Mouse (Mus musculus) intestine, embryonic 16.5 days (tissue): Measurements from ENCODE around the gene Sdccag8. TPM values are rescaled to one million over a fixed set of nuclear protein-coding genes. Genes with fewer than 3 reads are reported as not detected.

Experiments
- ATAC-seq: fragments of 200-750 bp; cut with Nextera tagmentation; 2 replicates; pipeline ENCODE4 v1.8.0; 2017; ENCODE audit warnings: moderate TSS enrichment, moderate library complexity
- H3K27ac ChIP-seq: fragments of 300-500 bp; sonication (generic); 2 replicates; pipeline ENCODE4 v1.5.1; 2014; ENCODE audit warnings: mild to moderate bottlenecking, low read length
- H3K27me3 ChIP-seq: fragments of 300-500 bp; sonication (generic); replicated peaks from 2 replicates; pipeline ENCODE4 v1.6.1; 2014; ENCODE audit warnings: low read length, control low read depth, mixed read lengths; ENCODE audit not compliant: control insufficient read depth, insufficient read depth
- H3K36me3 ChIP-seq: fragments of 300-500 bp; sonication (generic); 2 replicates; pipeline ENCODE4 v1.6.1; 2014; ENCODE audit warnings: low read length, control low read depth; ENCODE audit not compliant: control insufficient read depth, insufficient read depth
- H3K4me1 ChIP-seq: fragments of 300-500 bp; sonication (generic); 2 replicates; pipeline ENCODE4 v1.6.1; 2014; ENCODE audit warnings: low read length, control low read depth, mixed read lengths; ENCODE audit not compliant: control insufficient read depth, insufficient read depth
- H3K4me2 ChIP-seq: fragments of 300-500 bp; sonication (generic); 2 replicates; pipeline ENCODE4 v1.6.1; 2014; ENCODE audit warnings: low read depth, low read length, control low read depth
- H3K4me3 ChIP-seq: fragments of 300-500 bp; sonication (generic); 2 replicates; pipeline ENCODE4 v1.5.1; 2014; ENCODE audit warnings: mild to moderate bottlenecking, low read length
- H3K9ac ChIP-seq: fragments of 300-500 bp; sonication (generic); 2 replicates; pipeline ENCODE4 v1.6.1; 2014; ENCODE audit warnings: low read depth, low read length
- H3K9me3 ChIP-seq: fragments of 300-500 bp; sonication (generic); 2 replicates; pipeline ENCODE4 v1.6.1; 2016; ENCODE audit warnings: low read length, control low read depth; ENCODE audit not compliant: control insufficient read depth
- WGBS: fragments of 180-500 bp; shearing (Covaris S2); extraction: QIAGEN DNeasy Blood & Tissue Kit; methylation state at CpG from one replicate; pipeline ENCODE4 v1.1.7; 2014; 5-methylcytosine and 5-hydroxymethylcytosine counted together
- polyA plus RNA-seq: library from polyadenylated mRNA; unstranded; fragments of >200 nt; fragmentation: Nextera tagmentation; extraction: Ambion mirVana; gene quantifications from 2 replicates; pipeline ENCODE4 v1.2.1, GENCODE M21; 2015

Sdccag8 gene
- polyA plus RNA-seq, 1 experiment from 2014 or later = 30.3 TPM

GRCm38 (mm10) chr1:176852813-176853590 is 38.5 kb downstream of the Sdccag8 start:
- no peak overlapping the region for H3K9ac ChIP-seq
- no peak overlapping the region for H3K4me3 ChIP-seq
- no peak overlapping the region for H3K4me2 ChIP-seq
- ATAC-seq = no peak
- 0 out of 2 replicates have a peak, but pooled peaks cover 2% of the 10 kb centered on the region for H3K4me1 ChIP-seq
- no peaks in the 10 kb centered on the region for H3K27me3 ChIP-seq
- no peaks in the 10 kb centered on the region for H3K36me3 ChIP-seq
- H3K9me3 ChIP-seq = no peaks in the 10 kb centered on the region
- WGBS = 86% methylated on average over 9 of the region's 9 CpGs
- H3K27ac ChIP-seq = no peak overlapping the region

- no peaks in the 10 kb centered on the region for H3K36me3 ChIP-seq
- H3K27me3 ChIP-seq = no peaks in the 10 kb centered on the region
- H3K9me3 ChIP-seq = no peaks in the 10 kb centered on the region
- H3K9ac ChIP-seq = no peak overlapping the region
- no peak overlapping the region for H3K4me3 ChIP-seq
- peak; percentile 36; the same call in 1 of the 2 replicates for ATAC-seq
- H3K4me1 ChIP-seq = no peaks in the 10 kb centered on the region
- no peak overlapping the region for H3K4me2 ChIP-seq
- WGBS = 56% methylated on average over 9 of the region's 9 CpGs
- H3K27ac ChIP-seq = no peak overlapping the region
These were observed 47.7 kb downstream of the Sdccag8 start for GRCm38 (mm10) chr1:176861981-176862644.

- Histone ChIP-seq H3K36me3 (no peaks in the 10 kb centered on the region), H3K9ac (no peak overlapping the region), H3K27ac (no peak overlapping the region), H3K9me3 (no peaks in the 10 kb centered on the region), H3K4me3 (no peak overlapping the region), H3K27me3 (no peaks in the 10 kb centered on the region), H3K4me1 (no peaks in the 10 kb centered on the region), H3K4me2 (no peak overlapping the region)
- no peak for ATAC-seq
- WGBS = 90% methylated on average over 11 of the region's 11 CpGs
These were observed 56.0 kb downstream of the Sdccag8 start for GRCm38 (mm10) chr1:176870501-176870900.

DNA sequence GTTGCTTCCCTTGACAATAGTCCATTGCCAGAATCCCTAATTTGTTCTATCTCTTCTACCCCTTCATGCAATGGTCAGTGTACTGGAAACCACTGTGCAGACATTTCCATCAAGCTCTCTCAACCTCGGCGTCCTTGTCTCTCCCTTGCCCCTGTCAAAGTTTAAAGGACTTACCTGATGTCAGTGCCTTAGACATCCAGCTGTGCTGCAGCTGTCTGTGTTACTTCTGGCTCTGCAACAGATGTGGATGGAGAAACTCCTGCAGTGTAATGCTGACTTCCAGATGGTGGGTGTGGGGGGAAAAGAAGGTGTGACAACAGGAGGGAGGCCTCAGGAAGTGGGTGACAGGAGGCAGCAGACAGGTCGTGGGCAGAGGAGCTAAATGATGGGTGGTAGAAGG is 57.5 kb downstream of the Sdccag8 start:
- H3K4me2 ChIP-seq = no peak overlapping the region
- ATAC-seq = no peak
- 33% methylated on average over 3 of the region's 3 CpGs for WGBS

DNA sequence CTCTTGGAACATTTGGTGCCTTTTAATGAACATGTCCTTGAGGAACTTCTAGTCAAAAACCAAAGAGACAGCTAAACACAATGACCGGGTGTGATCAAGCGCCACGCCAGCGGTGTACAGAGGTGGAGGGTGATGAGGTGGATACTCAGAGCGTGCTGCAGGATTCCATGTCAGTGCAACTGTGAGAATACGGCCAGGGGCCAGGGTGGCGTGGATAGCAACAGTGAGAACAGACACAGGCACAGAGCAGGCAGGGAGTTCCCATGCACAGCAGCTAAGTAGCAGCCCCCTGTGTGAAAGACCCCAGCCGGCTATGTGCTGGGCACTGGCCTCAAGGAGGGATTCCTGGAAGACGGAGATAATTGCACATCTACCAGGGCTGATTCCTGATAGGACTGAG is 59.0 kb downstream of the Sdccag8 start:
- H3K9ac ChIP-seq = no peak overlapping the region
- no peak overlapping the region for H3K27ac ChIP-seq
- H3K4me2 ChIP-seq = no peak overlapping the region
- H3K36me3 ChIP-seq = no peaks in the 10 kb centered on the region
- no peaks in the 10 kb centered on the region for H3K9me3 ChIP-seq
- WGBS = 83% methylated on average over 9 of the region's 9 CpGs
- H3K4me3 ChIP-seq = no peak overlapping the region
- ATAC-seq = no peak
- H3K27me3 ChIP-seq = no peaks in the 10 kb centered on the region
- H3K4me1 ChIP-seq = no peaks in the 10 kb centered on the region

More for the DNA sequence above, 57.5 kb downstream of the Sdccag8 start:
- H3K4me3 ChIP-seq = no peak overlapping the region
- H3K27me3 ChIP-seq = no peaks in the 10 kb centered on the region
- H3K4me1 ChIP-seq = no peaks in the 10 kb centered on the region
- H3K27ac ChIP-seq = no peak overlapping the region
- no peak overlapping the region for H3K9ac ChIP-seq
- no peaks in the 10 kb centered on the region for H3K9me3 ChIP-seq
- no peaks in the 10 kb centered on the region for H3K36me3 ChIP-seq

DNA sequence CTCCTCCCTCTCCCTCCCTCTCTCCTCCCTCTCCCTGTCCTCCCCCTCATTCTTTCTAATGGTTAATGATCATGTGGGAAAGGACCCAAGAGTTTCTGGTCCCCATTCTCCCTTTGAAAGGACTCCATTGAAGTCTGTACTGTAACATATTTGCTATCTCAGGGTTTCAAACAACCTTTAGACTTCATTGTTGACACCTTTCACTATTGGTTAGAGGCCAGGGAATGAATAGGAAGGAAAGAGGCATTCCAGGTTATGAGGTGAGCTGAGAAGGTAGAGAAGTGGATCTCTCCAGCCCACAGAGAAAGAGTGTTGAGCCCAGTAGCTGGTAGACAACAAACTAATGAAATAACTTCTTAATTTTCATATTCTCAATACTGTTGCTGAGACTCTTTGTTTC is 59.7 kb downstream of the Sdccag8 start:
- no peaks in the 10 kb centered on the region for H3K27me3 ChIP-seq
- H3K36me3 ChIP-seq = no peaks in the 10 kb centered on the region
- H3K4me1 ChIP-seq = no peaks in the 10 kb centered on the region
- no peak overlapping the region for H3K4me2 ChIP-seq
- H3K4me3 ChIP-seq = no peak overlapping the region
- no peak overlapping the region for H3K9ac ChIP-seq
- H3K27ac ChIP-seq = no peak overlapping the region
- no peak for ATAC-seq
- H3K9me3 ChIP-seq = no peaks in the 10 kb centered on the region

- 0 out of 2 replicates have a peak, but pooled peaks have one; percentile 23 for ATAC-seq
- H3K27me3 ChIP-seq = no peaks in the 10 kb centered on the region
- H3K4me2 ChIP-seq = no peak overlapping the region
- no peaks in the 10 kb centered on the region for H3K9me3 ChIP-seq
- no peaks in the 10 kb centered on the region for H3K36me3 ChIP-seq
- whole genome bisulfite sequencing = 32% methylated on average over 3 of the region's 3 CpGs
- H3K27ac ChIP-seq = no peak overlapping the region
- H3K4me3 ChIP-seq = no peak overlapping the region
- no peaks in the 10 kb centered on the region for H3K4me1 ChIP-seq
- H3K9ac ChIP-seq = no peak overlapping the region
These were observed 63.3 kb downstream of the Sdccag8 start for GRCm38 (mm10) chr1:176877756-176878155.

DNA sequence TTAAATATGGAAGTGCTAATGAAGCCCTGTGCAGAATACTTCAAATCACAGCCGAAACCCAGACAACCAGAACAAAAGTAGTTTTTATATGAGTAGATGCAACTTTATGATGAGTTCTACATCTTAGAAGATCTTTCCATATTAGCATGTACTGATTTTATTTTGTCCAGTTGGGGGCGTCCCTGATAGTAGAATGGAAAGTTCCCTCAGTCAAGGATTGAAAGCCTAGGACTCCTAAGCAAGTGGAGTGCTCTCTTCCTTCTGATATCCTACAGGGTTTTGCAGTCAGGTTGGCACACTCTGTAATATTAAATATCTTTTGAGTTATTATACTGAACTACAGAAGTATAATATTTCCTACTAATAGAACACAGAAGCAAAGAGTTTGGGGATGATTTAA is 64.5 kb downstream of the Sdccag8 start:
- no peak overlapping the region for H3K9ac ChIP-seq
- H3K36me3 ChIP-seq = no peaks in the 10 kb centered on the region
- no peak for ATAC-seq
- H3K4me1 ChIP-seq = no peaks in the 10 kb centered on the region
- no peak overlapping the region for H3K27ac ChIP-seq
- WGBS = 64% methylated on average over 2 of the region's 2 CpGs
- no peaks in the 10 kb centered on the region for H3K9me3 ChIP-seq
- H3K27me3 ChIP-seq = no peaks in the 10 kb centered on the region
- H3K4me3 ChIP-seq = no peak overlapping the region
- no peak overlapping the region for H3K4me2 ChIP-seq

- ATAC-seq = no peak
- H3K27ac ChIP-seq = no peak overlapping the region
- H3K27me3 ChIP-seq = no peaks in the 10 kb centered on the region
- WGBS = 73% methylated on average over 6 of the region's 6 CpGs
- no peak overlapping the region for H3K4me2 ChIP-seq
- no peak overlapping the region for H3K9ac ChIP-seq
- no peaks in the 10 kb centered on the region for H3K4me1 ChIP-seq
- no peaks in the 10 kb centered on the region for H3K36me3 ChIP-seq
- H3K9me3 ChIP-seq = no peaks in the 10 kb centered on the region
- H3K4me3 ChIP-seq = no peak overlapping the region
These were observed 65.2 kb downstream of the Sdccag8 start for GRCm38 (mm10) chr1:176879614-176880013.
